Mouse (Mus musculus): Measurements from ENCODE around the gene Sntb2. TPM values are rescaled to one million over a fixed set of nuclear protein-coding genes. Genes with fewer than 3 reads are reported as not detected.
A peak's percentile ranks its signal among the peaks of the same experiment; 100 is the strongest.

The Sntb2 gene
- total and polyA plus RNA-seq, 3 experiments = 0.86 to 2.3 (median 1.3) TPM

GRCm38 (mm10) chr8:107012666-107013065 is 77.1 kb downstream of the Sntb2 start:
- Histone ChIP-seq H3K4me3 (replicated peaks in 1 of 3; ENCODE audit: low read depth in 2 of 3, low read length in 2 of 3, poor library complexity in 1 of 3) (no peak overlapping the region), H3K4me1 (ENCODE audit: control insufficient read depth in 1 of 2, insufficient read depth in 2 of 2) (no peaks in the 10 kb centered on the region), H3K27me3 (replicated peaks) (no peaks in the 10 kb centered on the region), H3K27ac (ENCODE audit: insufficient read depth, low read depth) (no peak overlapping the region), H3K4me2 (ENCODE audit: insufficient read depth, low read depth, poor library complexity, severe bottlenecking) (no peak overlapping the region), H3K9ac (ENCODE audit: insufficient read depth, low read depth) (no peak overlapping the region), H3K9me3 (replicated peaks; ENCODE audit: low read length) (no peaks in the 10 kb centered on the region), H3K79me2 (replicated peaks; ENCODE audit: control insufficient read depth, extremely low read depth, insufficient read depth, poor library complexity, severe bottlenecking) (no peaks in the 10 kb centered on the region), H3K36me3 (replicated peaks in 1 of 2; ENCODE audit: control insufficient read depth in 1 of 2, insufficient read depth in 1 of 2, low read length in 1 of 2) (peaks cover 0 to 5% of the 10 kb centered on the region in 2 experiments)
- in situ Hi-C loops (cut with MboI; ENCODE audit: low pct_ligation_motif_present, low pct_unique_long_range_greater_than_20kb, low sequenced_read_pairs) (no loop called here), dilution Hi-C loops (cut with MboI; ENCODE audit: extremely low pct_ligation_motif_present, extremely low pct_unique_long_range_greater_than_20kb, low sequenced_read_pairs) (no loop called here)
- TF ChIP-seq SMC3 (IDR thresholded peaks at IDR 0.05; ENCODE audit: low read depth, low read length) (no peak), MYC (IDR thresholded peaks at IDR 0.05; ENCODE audit: low read depth, low read length) (no peak), ZKSCAN1 (IDR thresholded peaks at IDR 0.05; ENCODE audit: borderline replicate concordance, low read depth, low read length) (no peak), POLR2A (IDR thresholded peaks at IDR 0.05; ENCODE audit: low read depth, low read length) (no peak), EP300 (IDR thresholded peaks at IDR 0.05; ENCODE audit: low read length) (no peak), SIN3A (IDR thresholded peaks at IDR 0.05; ENCODE audit: low read length) (no peak), RCOR1 (conservative IDR thresholded peaks at IDR 0.05; ENCODE audit: low read depth, low read length) (no peak), JUND (conservative IDR thresholded peaks at IDR 0.05; ENCODE audit: low read depth, low read length) (no peak), TBP (conservative IDR thresholded peaks at IDR 0.05; ENCODE audit: low read depth, low read length) (no peak), POLR2AphosphoS2 (IDR thresholded peaks at IDR 0.05; ENCODE audit: low read depth, low read length) (no peak), MXI1 (IDR thresholded peaks at IDR 0.05; ENCODE audit: low read depth, low read length) (no peak), TCF12 (IDR thresholded peaks at IDR 0.05; ENCODE audit: low read depth, low read length) (no peak), ZC3H11A (IDR thresholded peaks at IDR 0.05; ENCODE audit: low read depth, low read length) (no peak)
- no peak for DNase-seq (ENCODE audit: extremely low read depth)

GRCm38 (mm10) chr8:107014915-107015314 is 79.4 kb downstream of the Sntb2 start:
- Histone ChIP-seq H3K4me1 (ENCODE audit: control insufficient read depth in 1 of 2, insufficient read depth in 2 of 2) (no peaks in the 10 kb centered on the region), H3K9ac (ENCODE audit: insufficient read depth, low read depth) (no peak overlapping the region), H3K4me2 (ENCODE audit: insufficient read depth, low read depth, poor library complexity, severe bottlenecking) (no peak overlapping the region), H3K27ac (ENCODE audit: insufficient read depth, low read depth) (no peak overlapping the region), H3K27me3 (replicated peaks) (peaks cover 1% of the 10 kb centered on the region), H3K9me3 (replicated peaks; ENCODE audit: low read length) (no peaks in the 10 kb centered on the region), H3K79me2 (replicated peaks; ENCODE audit: control insufficient read depth, extremely low read depth, insufficient read depth, poor library complexity, severe bottlenecking) (no peaks in the 10 kb centered on the region), H3K36me3 (replicated peaks in 1 of 2; ENCODE audit: control insufficient read depth in 1 of 2, insufficient read depth in 1 of 2, low read length in 1 of 2) (peaks cover 0 to 3% of the 10 kb centered on the region in 2 experiments), H3K4me3 (replicated peaks in 1 of 3; ENCODE audit: low read depth in 2 of 3, low read length in 2 of 3, poor library complexity in 1 of 3) (no peak overlapping the region)
- TF ChIP-seq ZKSCAN1 (IDR thresholded peaks at IDR 0.05; ENCODE audit: borderline replicate concordance, low read depth, low read length) = no peak
- TF ChIP-seq MXI1 (IDR thresholded peaks at IDR 0.05; ENCODE audit: low read depth, low read length) = no peak
- dilution Hi-C loops (cut with MboI; ENCODE audit: extremely low pct_ligation_motif_present, extremely low pct_unique_long_range_greater_than_20kb, low sequenced_read_pairs) = no loop called here
- in situ Hi-C loops (cut with MboI; ENCODE audit: low pct_ligation_motif_present, low pct_unique_long_range_greater_than_20kb, low sequenced_read_pairs) = no loop called here
- no peak for DNase-seq (ENCODE audit: extremely low read depth)

- DNase-seq (ENCODE audit: extremely low read depth) = no peak
- Histone ChIP-seq H3K36me3 (replicated peaks in 1 of 2; ENCODE audit: control insufficient read depth in 1 of 2, insufficient read depth in 1 of 2, low read length in 1 of 2) (no peaks in the 10 kb centered on the region), H3K27me3 (replicated peaks) (peaks cover 5% of the 10 kb centered on the region), H3K27ac (ENCODE audit: insufficient read depth, low read depth) (no peak overlapping the region), H3K4me3 (replicated peaks in 1 of 3; ENCODE audit: low read depth in 2 of 3, low read length in 2 of 3, poor library complexity in 1 of 3) (no peak overlapping the region), H3K9ac (ENCODE audit: insufficient read depth, low read depth) (no peak overlapping the region), H3K4me2 (ENCODE audit: insufficient read depth, low read depth, poor library complexity, severe bottlenecking) (no peak overlapping the region), H3K9me3 (replicated peaks; ENCODE audit: low read length) (no peaks in the 10 kb centered on the region), H3K79me2 (replicated peaks; ENCODE audit: control insufficient read depth, extremely low read depth, insufficient read depth, poor library complexity, severe bottlenecking) (no peaks in the 10 kb centered on the region), H3K4me1 (ENCODE audit: control insufficient read depth in 1 of 2, insufficient read depth in 2 of 2) (peaks cover 7 to 8% of the 10 kb centered on the region in 2 experiments)
- in situ Hi-C loops (cut with MboI; ENCODE audit: low pct_ligation_motif_present, low pct_unique_long_range_greater_than_20kb, low sequenced_read_pairs) = no loop called here
- dilution Hi-C loops (cut with MboI; ENCODE audit: extremely low pct_ligation_motif_present, extremely low pct_unique_long_range_greater_than_20kb, low sequenced_read_pairs) = no loop called here
- TF ChIP-seq ETS1 (conservative IDR thresholded peaks at IDR 0.05; ENCODE audit: low read depth, low read length) (peak; percentile 21; the same call in 1 of the 2 replicates), JUN (IDR thresholded peaks at IDR 0.05; ENCODE audit: insufficient read depth, low read depth, low read length) (peak; percentile 38; the same call in 1 of the 2 replicates), JUND (conservative IDR thresholded peaks at IDR 0.05; ENCODE audit: low read depth, low read length) (peak; percentile 46; the same call in 1 of the 2 replicates), NRF1 (IDR thresholded peaks at IDR 0.05; ENCODE audit: low read depth, low read length) (peak; percentile 57; the same call in 1 of the 2 replicates), BHLHE40 (IDR thresholded peaks at IDR 0.05; ENCODE audit: low read depth, low read length) (no peak), IRF4 (IDR thresholded peaks at IDR 0.05; ENCODE audit: low read depth, low read length) (peak; percentile 68; the same call in 1 of the 2 replicates)
Observed at GRCm38 (mm10) chr8:107023479-107023878, 87.9 kb downstream of the Sntb2 start.

Measured in CH12.LX (cell line).